Mouse (Mus musculus) inflammation-experienced regulatory T-cells, adult 16 weeks (primary cell): ENCODE data around the gene Tars. TPM values are rescaled to one million over a fixed set of nuclear protein-coding genes. Genes with fewer than 3 reads are reported as not detected.

Experiments used
- polyA plus RNA-seq: library from polyadenylated mRNA; unstranded; fragments of 100-300 nt; shearing (Covaris generic); gene quantifications from one replicate; pipeline ENCODE4 v1.2.1, GENCODE M21; 2017

Tars gene
- 101 TPM for polyA plus RNA-seq

GRCm38 (mm10) chr15:11399356-11400067 is at the start of gene Tars:
Tars (minus strand) TSS chr15:11399665.

